Mouse (Mus musculus): ENCODE results near the gene Sh3rf1.

The Sh3rf1 gene

GRCm38 (mm10) chr8:61428821-61429482 is 205.3 kb downstream of the Sh3rf1 start:
- Histone ChIP-seq H3K27me3 (ENCODE audit: insufficient read depth, low read length) (no peaks in the 10 kb centered on the region), H3K4me3 (replicated peaks; ENCODE audit: low read length) (no peak overlapping the region), H3K9me3 (ENCODE audit: low read length) (peaks cover 3% of the 10 kb centered on the region), H3K36me3 (ENCODE audit: insufficient read depth, low read length) (no peaks in the 10 kb centered on the region), H3K4me1 (replicated peaks; ENCODE audit: low read depth, low read length) (peaks cover 13% of the 10 kb centered on the region)
- TF ChIP-seq NANOG (IDR thresholded peaks at IDR 0.05; ENCODE audit: borderline replicate concordance, low read length) = no peak
- no peak for TF ChIP-seq POU5F1 (IDR thresholded peaks at IDR 0.05; ENCODE audit: borderline replicate concordance, low read length)
- TF ChIP-seq CTCF (conservative IDR thresholded peaks at IDR 0.05; ENCODE audit: low read length) = no peak

GRCm38 (mm10) chr8:61435481-61435880 is 211.8 kb downstream of the Sh3rf1 start:
- Histone ChIP-seq H3K9me3 (ENCODE audit: low read length) (peaks cover 41% of the 10 kb centered on the region), H3K4me3 (replicated peaks; ENCODE audit: low read length) (no peak overlapping the region), H3K27me3 (ENCODE audit: insufficient read depth, low read length) (no peaks in the 10 kb centered on the region), H3K4me1 (replicated peaks; ENCODE audit: low read depth, low read length) (peaks cover 9% of the 10 kb centered on the region), H3K36me3 (ENCODE audit: insufficient read depth, low read length) (no peaks in the 10 kb centered on the region)
- TF ChIP-seq POU5F1 (IDR thresholded peaks at IDR 0.05; ENCODE audit: borderline replicate concordance, low read length) = no peak
- no peak for TF ChIP-seq NANOG (IDR thresholded peaks at IDR 0.05; ENCODE audit: borderline replicate concordance, low read length)

- Histone ChIP-seq H3K4me3 (replicated peaks; ENCODE audit: low read length) (no peak overlapping the region), H3K4me1 (replicated peaks; ENCODE audit: low read depth, low read length) (peaks cover 9% of the 10 kb centered on the region), H3K9me3 (ENCODE audit: low read length) (peaks cover 47% of the 10 kb centered on the region), H3K36me3 (ENCODE audit: insufficient read depth, low read length) (no peaks in the 10 kb centered on the region), H3K27me3 (ENCODE audit: insufficient read depth, low read length) (no peaks in the 10 kb centered on the region)
- TF ChIP-seq CTCF (conservative IDR thresholded peaks at IDR 0.05; ENCODE audit: low read length) (no peak), NANOG (IDR thresholded peaks at IDR 0.05; ENCODE audit: borderline replicate concordance, low read length) (no peak), POU5F1 (IDR thresholded peaks at IDR 0.05; ENCODE audit: borderline replicate concordance, low read length) (no peak)
Measured at GRCm38 (mm10) chr8:61436147-61436546, 212.5 kb downstream of the Sh3rf1 start.

- H3K9me3 ChIP-seq (ENCODE audit: low read length) = peaks cover 52% of the 10 kb centered on the region
- TF ChIP-seq NANOG (IDR thresholded peaks at IDR 0.05; ENCODE audit: borderline replicate concordance, low read length) (no peak), POU5F1 (IDR thresholded peaks at IDR 0.05; ENCODE audit: borderline replicate concordance, low read length) (no peak), CTCF (conservative IDR thresholded peaks at IDR 0.05; ENCODE audit: low read length) (no peak)
- H3K4me1 ChIP-seq (replicated peaks; ENCODE audit: low read depth, low read length) = peaks cover 9% of the 10 kb centered on the region
- no peak overlapping the region for H3K4me3 ChIP-seq (replicated peaks; ENCODE audit: low read length)
- no peaks in the 10 kb centered on the region for H3K27me3 ChIP-seq (ENCODE audit: insufficient read depth, low read length)
- no peaks in the 10 kb centered on the region for H3K36me3 ChIP-seq (ENCODE audit: insufficient read depth, low read length)
Measured at GRCm38 (mm10) chr8:61436586-61437304, 213.1 kb downstream of the Sh3rf1 start.

- peaks cover 57% of the 10 kb centered on the region for H3K9me3 ChIP-seq (ENCODE audit: low read length)
- H3K4me3 ChIP-seq (replicated peaks; ENCODE audit: low read length) = no peak overlapping the region
- H3K27me3 ChIP-seq (ENCODE audit: insufficient read depth, low read length) = no peaks in the 10 kb centered on the region
- H3K4me1 ChIP-seq (replicated peaks; ENCODE audit: low read depth, low read length) = peaks cover 9% of the 10 kb centered on the region
- TF ChIP-seq POU5F1 (IDR thresholded peaks at IDR 0.05; ENCODE audit: borderline replicate concordance, low read length) (no peak), NANOG (IDR thresholded peaks at IDR 0.05; ENCODE audit: borderline replicate concordance, low read length) (no peak), CTCF (conservative IDR thresholded peaks at IDR 0.05; ENCODE audit: low read length) (no peak)
- H3K36me3 ChIP-seq (ENCODE audit: insufficient read depth, low read length) = no peaks in the 10 kb centered on the region
Measured at GRCm38 (mm10) chr8:61437305-61437605, 213.6 kb downstream of the Sh3rf1 start.

- Histone ChIP-seq H3K4me1 (replicated peaks; ENCODE audit: low read depth, low read length) (no peaks in the 10 kb centered on the region), H3K27me3 (ENCODE audit: insufficient read depth, low read length) (no peaks in the 10 kb centered on the region), H3K9me3 (ENCODE audit: low read length) (peaks cover 69% of the 10 kb centered on the region), H3K36me3 (ENCODE audit: insufficient read depth, low read length) (no peaks in the 10 kb centered on the region), H3K4me3 (replicated peaks; ENCODE audit: low read length) (no peak overlapping the region)
- TF ChIP-seq POU5F1 (IDR thresholded peaks at IDR 0.05; ENCODE audit: borderline replicate concordance, low read length) (no peak), NANOG (IDR thresholded peaks at IDR 0.05; ENCODE audit: borderline replicate concordance, low read length) (no peak)
Measured at GRCm38 (mm10) chr8:61442988-61443387, 219.3 kb downstream of the Sh3rf1 start.

- Histone ChIP-seq H3K4me1 (replicated peaks; ENCODE audit: low read depth, low read length) (no peaks in the 10 kb centered on the region), H3K27me3 (ENCODE audit: insufficient read depth, low read length) (no peaks in the 10 kb centered on the region), H3K4me3 (replicated peaks; ENCODE audit: low read length) (no peak overlapping the region), H3K36me3 (ENCODE audit: insufficient read depth, low read length) (no peaks in the 10 kb centered on the region), H3K9me3 (ENCODE audit: low read length) (peaks cover 58% of the 10 kb centered on the region)
- TF ChIP-seq POU5F1 (IDR thresholded peaks at IDR 0.05; ENCODE audit: borderline replicate concordance, low read length) = no peak
- no peak for TF ChIP-seq CTCF (conservative IDR thresholded peaks at IDR 0.05; ENCODE audit: low read length)
- TF ChIP-seq NANOG (IDR thresholded peaks at IDR 0.05; ENCODE audit: borderline replicate concordance, low read length) = no peak
Measured at GRCm38 (mm10) chr8:61444358-61444757, 220.7 kb downstream of the Sh3rf1 start.

All from E14TG2a.4 (cell line).